Mouse (Mus musculus) olfactory bulb, adult 2 months (tissue): ENCODE results near the gene Traf3ip3.

ENCODE experiments used
- CTCF ChIP-seq: fragments of 200-500 bp; IDR thresholded peaks from 2 replicates; pipeline ENCODE4 v1.5.1; 2012; ENCODE audit warnings: low read depth, mild to moderate bottlenecking, low read length, moderate library complexity; ENCODE audit not compliant: insufficient read depth
- POLR2A ChIP-seq: fragments of 200-500 bp; IDR thresholded peaks from 2 replicates; pipeline ENCODE4 v1.6.1; 2012; ENCODE audit warnings: mild to moderate bottlenecking, low read depth, low read length, moderate library complexity; ENCODE audit not compliant: insufficient read depth

GRCm38 (mm10) chr1:193144516-193144915 lies 57.0 kb downstream of the Traf3ip3 start:
- TF ChIP-seq CTCF (no peak), POLR2A (no peak)
